Mouse (Mus musculus): ENCODE data around the gene Ablim2. TPM values are rescaled to one million over a fixed set of nuclear protein-coding genes. Genes with fewer than 3 reads are reported as not detected.

Ablim2 gene
- total RNA-seq, 1 experiment from 2014 or later, result not detected

GRCm38 (mm10) chr5:35796136-35796535 is 38.5 kb downstream of the Ablim2 start:
- ATAC-seq (replicated peaks; ENCODE audit: insufficient number of reproducible peaks, low FRiP score, low TSS enrichment, poor library complexity, severe bottlenecking), result no peak

- no peak for ATAC-seq (replicated peaks; ENCODE audit: insufficient number of reproducible peaks, low FRiP score, low TSS enrichment, poor library complexity, severe bottlenecking)
Measured at GRCm38 (mm10) chr5:35799090-35799489, 41.4 kb downstream of the Ablim2 start.

- ATAC-seq (replicated peaks; ENCODE audit: insufficient number of reproducible peaks, low FRiP score, low TSS enrichment, poor library complexity, severe bottlenecking), result no peak
Measured at GRCm38 (mm10) chr5:35803416-35803815, 45.7 kb downstream of the Ablim2 start.

GRCm38 (mm10) chr5:35804685-35805084 is 47.0 kb downstream of the Ablim2 start:
- no peak for ATAC-seq (replicated peaks; ENCODE audit: insufficient number of reproducible peaks, low FRiP score, low TSS enrichment, poor library complexity, severe bottlenecking)

GRCm38 (mm10) chr5:35805209-35805608 is 47.5 kb downstream of the Ablim2 start:
- ATAC-seq (replicated peaks; ENCODE audit: insufficient number of reproducible peaks, low FRiP score, low TSS enrichment, poor library complexity, severe bottlenecking), result no peak

- no peak for ATAC-seq (replicated peaks; ENCODE audit: insufficient number of reproducible peaks, low FRiP score, low TSS enrichment, poor library complexity, severe bottlenecking)
Measured at GRCm38 (mm10) chr5:35807018-35807417, 49.3 kb downstream of the Ablim2 start.

- ATAC-seq (replicated peaks; ENCODE audit: insufficient number of reproducible peaks, low FRiP score, low TSS enrichment, poor library complexity, severe bottlenecking), result no peak
Measured at GRCm38 (mm10) chr5:35810526-35810925, 52.8 kb downstream of the Ablim2 start.

GRCm38 (mm10) chr5:35811639-35812295 is 54.1 kb downstream of the Ablim2 start:
- no peak for ATAC-seq (replicated peaks; ENCODE audit: insufficient number of reproducible peaks, low FRiP score, low TSS enrichment, poor library complexity, severe bottlenecking)

- no peak for ATAC-seq (replicated peaks; ENCODE audit: insufficient number of reproducible peaks, low FRiP score, low TSS enrichment, poor library complexity, severe bottlenecking)
Measured at GRCm38 (mm10) chr5:35814334-35814941, 56.8 kb downstream of the Ablim2 start.

- ATAC-seq (replicated peaks; ENCODE audit: insufficient number of reproducible peaks, low FRiP score, low TSS enrichment, poor library complexity, severe bottlenecking), result no peak
Measured at GRCm38 (mm10) chr5:35815051-35815450, 57.4 kb downstream of the Ablim2 start.

- no peak for ATAC-seq (replicated peaks; ENCODE audit: insufficient number of reproducible peaks, low FRiP score, low TSS enrichment, poor library complexity, severe bottlenecking)
Measured at GRCm38 (mm10) chr5:35817266-35817665, 59.6 kb downstream of the Ablim2 start.

- no peak for ATAC-seq (replicated peaks; ENCODE audit: insufficient number of reproducible peaks, low FRiP score, low TSS enrichment, poor library complexity, severe bottlenecking)
Measured at GRCm38 (mm10) chr5:35817882-35818281, 60.2 kb downstream of the Ablim2 start.

GRCm38 (mm10) chr5:35822721-35823120 is 65.0 kb downstream of the Ablim2 start:
- ATAC-seq (replicated peaks; ENCODE audit: insufficient number of reproducible peaks, low FRiP score, low TSS enrichment, poor library complexity, severe bottlenecking), result no peak

- no peak for ATAC-seq (replicated peaks; ENCODE audit: insufficient number of reproducible peaks, low FRiP score, low TSS enrichment, poor library complexity, severe bottlenecking)
Measured at GRCm38 (mm10) chr5:35826465-35826864, 68.8 kb downstream of the Ablim2 start.

- ATAC-seq (replicated peaks; ENCODE audit: insufficient number of reproducible peaks, low FRiP score, low TSS enrichment, poor library complexity, severe bottlenecking), result no peak
Measured at GRCm38 (mm10) chr5:35827075-35827474, 69.4 kb downstream of the Ablim2 start.

- no peak for ATAC-seq (replicated peaks; ENCODE audit: insufficient number of reproducible peaks, low FRiP score, low TSS enrichment, poor library complexity, severe bottlenecking)
Measured at GRCm38 (mm10) chr5:35827856-35828255, 70.2 kb downstream of the Ablim2 start.

- no peak for ATAC-seq (replicated peaks; ENCODE audit: insufficient number of reproducible peaks, low FRiP score, low TSS enrichment, poor library complexity, severe bottlenecking)
Measured at GRCm38 (mm10) chr5:35830101-35830500, 72.4 kb downstream of the Ablim2 start.

- ATAC-seq (replicated peaks; ENCODE audit: insufficient number of reproducible peaks, low FRiP score, low TSS enrichment, poor library complexity, severe bottlenecking), result no peak
Measured at GRCm38 (mm10) chr5:35833881-35834280, 76.2 kb downstream of the Ablim2 start.

- ATAC-seq (replicated peaks; ENCODE audit: insufficient number of reproducible peaks, low FRiP score, low TSS enrichment, poor library complexity, severe bottlenecking), result no peak
Measured at GRCm38 (mm10) chr5:35836992-35837391, 79.3 kb downstream of the Ablim2 start.

GRCm38 (mm10) chr5:35839262-35839661 is 81.6 kb downstream of the Ablim2 start:
- ATAC-seq (replicated peaks; ENCODE audit: insufficient number of reproducible peaks, low FRiP score, low TSS enrichment, poor library complexity, severe bottlenecking), result no peak

Measured in monocyte, adult 5-6 weeks (primary cell).